Mouse (Mus musculus): ENCODE data around the gene Tssk2.

GRCm38 (mm10) chr16:17879571-17879970, 18.9 kb upstream of the Tssk2 start:
- TF ChIP-seq EP300 (IDR thresholded peaks at IDR 0.05; ENCODE audit: low read depth) = no peak
- no peak for TF ChIP-seq CTCF (IDR thresholded peaks at IDR 0.05; ENCODE audit: low read depth)

All from liver, embryonic 14.5 days (tissue).